Mouse (Mus musculus): Measurements from ENCODE around the gene Hist1h2ae.
A peak's percentile ranks its signal among the peaks of the same experiment; 100 is the strongest.
"Not testable (repeated sequence)": the region's sequence is repeated elsewhere in the genome, so short reads cannot be mapped to it uniquely, and the experiment has no call there.

The Hist1h2ae gene

DNA sequence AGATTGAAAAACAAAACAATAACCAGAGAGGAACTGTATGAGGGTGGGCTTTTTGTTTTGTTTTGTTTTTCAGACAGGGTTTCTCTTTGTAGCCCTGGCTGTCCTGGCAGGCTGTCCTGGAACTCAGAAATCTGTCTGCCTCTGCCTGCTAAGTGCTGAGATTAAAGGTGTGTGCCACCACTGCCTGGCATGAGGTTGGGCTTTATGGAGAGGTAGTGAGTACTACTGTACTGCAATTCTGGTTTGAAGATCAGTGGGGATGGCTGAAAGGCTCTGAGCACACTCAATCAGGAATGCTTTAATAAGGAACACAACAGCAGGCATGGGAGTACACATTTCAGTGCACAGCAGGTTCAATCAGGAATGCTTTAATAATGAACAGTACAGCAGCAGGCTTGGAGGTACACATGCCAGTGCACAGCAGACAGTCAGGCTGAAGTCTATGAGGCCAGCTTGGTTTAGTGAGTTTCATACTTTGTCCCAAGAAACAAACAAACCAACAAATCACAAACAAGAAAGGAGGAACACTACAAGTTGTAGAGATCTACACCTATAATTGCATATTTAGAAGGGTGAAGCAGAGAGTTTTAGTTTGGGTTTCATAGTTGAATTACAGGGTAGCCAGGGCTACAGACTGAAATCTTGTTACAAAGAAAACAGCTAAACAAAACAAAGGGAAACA lies 12.5 kb upstream of the Hist1h2ae start:
- DNase-seq (ENCODE audit: low spot score in 2 of 2), result no peak

DNA sequence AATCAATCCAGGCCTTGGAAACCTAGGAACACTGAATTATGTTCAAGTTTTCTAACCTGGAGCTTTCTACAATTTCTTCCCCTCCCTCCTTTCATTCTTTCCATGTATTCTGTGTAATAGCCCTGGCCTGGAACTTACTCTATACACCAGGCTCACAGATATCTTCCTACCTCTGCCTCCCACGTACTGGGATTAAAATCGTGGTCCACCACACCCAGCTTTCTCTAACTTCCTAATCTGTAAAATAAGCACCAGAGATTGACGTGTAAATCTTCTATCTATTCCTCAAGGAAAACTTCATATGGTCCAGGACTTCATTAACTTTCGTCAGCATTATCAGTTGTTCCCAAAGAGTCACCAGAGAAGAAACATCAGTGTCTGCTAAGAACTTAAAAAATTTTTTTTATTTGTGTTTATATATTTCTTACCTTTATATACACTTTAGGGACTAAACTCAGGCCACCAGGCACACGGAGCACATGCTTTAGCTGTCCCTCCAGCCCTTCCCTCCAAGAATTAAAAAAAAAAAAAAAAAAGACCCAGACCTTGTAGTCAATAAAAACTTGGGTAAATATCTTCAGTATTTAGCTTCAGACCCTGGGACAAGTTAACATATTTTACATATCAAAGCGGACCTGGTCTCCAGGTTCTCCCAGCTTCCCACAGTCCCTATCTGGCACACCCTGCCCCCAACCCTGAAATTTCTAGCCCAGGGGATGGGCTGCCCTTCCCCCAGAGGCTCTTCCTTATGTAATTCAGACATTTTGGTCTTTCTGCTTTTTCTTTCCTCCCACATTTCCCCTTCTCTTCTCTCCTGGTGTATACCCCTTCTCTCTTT lies 11.4 kb upstream of the Hist1h2ae start:
- DNase-seq (ENCODE audit: low spot score in 2 of 2), result no peak

DNA sequence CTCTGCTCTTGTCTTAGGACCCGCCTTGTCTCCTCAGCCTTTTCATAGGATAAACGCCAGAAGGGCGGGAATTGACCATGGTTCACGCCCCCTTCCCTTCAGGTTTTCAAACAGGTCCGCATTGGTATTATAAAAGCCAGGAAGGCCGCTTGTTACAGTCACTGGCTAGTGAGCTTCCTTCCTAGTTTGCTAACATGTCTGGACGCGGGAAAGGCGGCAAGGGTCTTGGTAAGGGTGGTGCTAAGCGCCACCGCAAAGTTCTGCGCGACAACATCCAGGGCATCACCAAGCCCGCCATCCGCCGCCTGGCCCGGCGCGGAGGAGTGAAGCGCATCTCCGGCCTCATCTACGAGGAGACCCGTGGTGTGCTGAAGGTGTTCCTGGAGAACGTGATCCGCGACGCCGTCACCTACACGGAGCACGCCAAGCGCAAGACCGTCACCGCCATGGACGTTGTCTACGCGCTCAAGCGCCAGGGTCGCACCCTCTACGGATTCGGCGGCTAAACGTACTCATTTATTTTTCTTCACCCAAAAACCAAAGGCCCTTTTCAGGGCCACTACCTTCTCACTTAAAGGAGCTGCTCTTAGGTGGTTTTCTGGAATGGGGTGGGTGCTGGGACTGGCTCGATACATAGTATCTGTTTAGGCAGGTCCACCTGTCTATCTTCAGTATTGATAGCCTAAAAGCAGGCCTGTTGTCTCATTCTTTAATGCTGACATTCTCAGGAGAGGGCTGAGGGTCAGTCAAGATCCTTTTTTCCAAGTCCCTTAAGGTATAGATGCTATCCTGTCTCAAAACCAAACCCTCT lies 10.6 kb upstream of the Hist1h2ae start, which contains the start of gene Hist1h4d:
TSS of gene Hist1h4d (plus strand) at position 191 of the 811 bp plus-strand sequence.
- DNase-seq (ENCODE audit: low spot score in 2 of 2), result peak; percentile 95 to 97

DNA sequence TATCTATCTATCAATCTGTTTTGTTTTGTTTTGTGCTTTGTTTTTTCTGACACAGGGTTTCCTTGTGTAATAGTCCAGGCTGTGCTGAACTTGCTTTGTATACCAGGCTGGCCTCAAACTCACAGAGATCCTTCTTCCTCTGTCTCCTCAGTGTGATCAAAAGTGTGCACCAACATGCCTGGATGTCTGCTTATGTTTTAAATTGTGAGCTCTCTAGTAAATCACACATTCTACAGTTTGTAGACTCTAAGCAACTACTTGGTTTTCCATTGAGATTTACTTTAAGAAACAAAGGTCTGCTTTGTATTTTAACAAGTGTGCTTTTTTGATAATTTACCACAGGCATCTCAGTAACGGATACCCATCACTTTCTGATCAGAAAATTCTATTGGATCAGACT lies 6.8 kb upstream of the Hist1h2ae start:
- no peak for DNase-seq (ENCODE audit: low spot score in 2 of 2)

DNA sequence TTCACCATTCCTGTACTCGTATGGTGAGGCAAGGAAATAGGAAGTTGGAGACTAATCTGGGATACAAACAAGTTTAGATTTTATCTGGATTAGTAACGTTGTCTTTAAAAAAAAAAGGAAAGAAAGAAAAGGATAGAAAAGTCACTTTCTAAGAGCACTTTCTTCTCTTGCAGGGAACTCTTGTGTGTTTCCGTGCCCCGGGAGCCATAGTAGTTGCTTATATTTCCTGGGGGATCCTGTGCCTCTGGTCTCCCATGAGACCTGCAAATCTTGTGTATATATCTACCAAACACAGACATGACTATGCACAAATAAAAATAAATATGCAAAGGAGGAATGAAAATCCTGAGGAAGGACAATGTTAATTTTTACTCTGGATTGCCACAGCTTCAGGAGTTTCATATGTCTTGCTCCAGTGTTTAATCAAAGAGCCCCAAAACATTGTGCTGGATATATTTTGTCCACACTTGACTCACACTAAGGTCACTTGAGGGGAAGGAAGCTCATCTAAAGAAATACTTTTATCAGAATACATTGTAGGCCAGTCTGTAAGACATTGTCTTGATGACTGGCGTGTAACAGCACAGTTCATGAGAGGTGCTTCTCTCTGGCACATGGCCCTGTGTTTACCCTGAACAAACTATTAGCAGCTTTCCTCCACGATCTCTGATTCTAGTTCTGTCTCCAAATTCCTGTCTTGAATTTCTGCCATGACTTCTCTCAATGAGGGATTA lies 6.1 kb upstream of the Hist1h2ae start:
- no peak for DNase-seq (ENCODE audit: low spot score in 2 of 2)

DNA sequence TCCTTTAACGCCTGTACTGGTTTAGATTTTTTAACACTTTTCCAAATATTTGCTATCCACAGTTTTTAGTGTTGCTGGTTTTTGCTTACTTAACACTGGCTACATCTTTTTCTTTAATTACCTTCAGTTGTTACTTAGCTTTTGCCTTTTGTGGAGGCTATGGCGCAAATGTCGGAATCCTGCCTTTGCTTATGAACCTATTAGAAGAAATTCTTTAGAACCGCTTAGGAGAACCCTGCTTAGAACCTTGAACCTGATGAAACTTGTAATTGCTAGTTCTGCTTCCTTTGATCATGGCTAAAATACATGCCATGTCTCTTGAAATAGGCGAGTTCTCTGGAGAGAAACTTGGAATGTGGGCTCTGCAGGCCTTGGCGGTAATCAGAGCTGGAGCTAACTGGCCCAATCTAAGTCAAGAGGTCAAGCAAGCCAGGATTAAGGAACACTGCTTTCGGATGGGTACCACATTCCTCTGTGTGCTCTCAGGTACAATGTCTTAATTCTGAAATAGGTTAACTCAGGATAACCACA lies 5.4 kb upstream of the Hist1h2ae start:
- no peak for DNase-seq (ENCODE audit: low spot score in 2 of 2)

DNA sequence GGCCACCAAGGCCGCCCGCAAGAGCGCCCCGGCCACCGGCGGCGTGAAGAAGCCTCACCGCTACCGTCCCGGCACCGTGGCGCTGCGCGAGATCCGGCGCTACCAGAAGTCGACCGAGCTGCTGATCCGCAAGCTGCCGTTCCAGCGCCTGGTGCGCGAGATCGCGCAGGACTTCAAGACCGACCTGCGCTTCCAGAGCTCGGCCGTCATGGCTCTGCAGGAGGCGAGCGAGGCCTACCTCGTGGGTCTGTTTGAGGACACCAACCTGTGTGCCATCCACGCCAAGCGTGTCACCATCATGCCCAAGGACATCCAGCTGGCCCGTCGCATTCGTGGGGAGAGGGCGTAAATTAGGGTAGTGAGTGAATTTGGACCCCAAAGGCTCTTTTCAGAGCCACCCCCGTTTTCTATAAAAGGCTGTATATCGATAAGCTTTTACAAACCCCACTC lies 4.9 kb upstream of the Hist1h2ae start:
- not testable (repeated sequence) for DNase-seq (ENCODE audit: low spot score in 2 of 2)

DNA sequence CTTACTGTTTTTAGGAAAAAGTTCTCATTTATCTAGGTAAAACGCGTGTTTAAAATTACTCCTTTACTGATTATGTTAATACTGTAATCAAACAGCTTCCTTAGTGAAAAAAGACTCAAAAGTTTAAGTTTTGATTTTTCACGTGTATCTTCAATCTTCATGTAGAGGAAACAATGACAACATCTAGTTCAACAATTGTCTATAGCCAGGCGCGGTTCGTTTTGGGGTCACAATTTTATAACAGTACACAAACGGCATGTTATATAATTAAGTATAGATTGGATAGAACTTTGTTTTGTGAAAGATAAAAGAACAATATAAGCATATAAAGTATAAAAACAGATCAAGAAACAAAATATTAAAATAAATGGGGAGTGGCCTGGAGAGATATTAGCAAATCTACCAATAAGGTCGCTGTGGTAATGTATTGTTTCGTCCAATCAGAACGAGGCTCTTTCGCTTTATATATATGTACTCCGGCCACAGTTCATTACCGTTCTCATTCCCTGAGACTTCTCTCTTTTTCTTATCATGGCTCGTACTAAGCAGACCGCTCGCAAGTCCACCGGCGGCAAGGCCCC lies 4.3 kb upstream of the Hist1h2ae start, which contains the start of gene Hist1h3d:
TSS of gene Hist1h3d (plus strand) at position 493 of the 581 bp plus-strand sequence.
- peak in 1 of 2 experiments; percentile 44 for DNase-seq (ENCODE audit: low spot score in 2 of 2)

DNA sequence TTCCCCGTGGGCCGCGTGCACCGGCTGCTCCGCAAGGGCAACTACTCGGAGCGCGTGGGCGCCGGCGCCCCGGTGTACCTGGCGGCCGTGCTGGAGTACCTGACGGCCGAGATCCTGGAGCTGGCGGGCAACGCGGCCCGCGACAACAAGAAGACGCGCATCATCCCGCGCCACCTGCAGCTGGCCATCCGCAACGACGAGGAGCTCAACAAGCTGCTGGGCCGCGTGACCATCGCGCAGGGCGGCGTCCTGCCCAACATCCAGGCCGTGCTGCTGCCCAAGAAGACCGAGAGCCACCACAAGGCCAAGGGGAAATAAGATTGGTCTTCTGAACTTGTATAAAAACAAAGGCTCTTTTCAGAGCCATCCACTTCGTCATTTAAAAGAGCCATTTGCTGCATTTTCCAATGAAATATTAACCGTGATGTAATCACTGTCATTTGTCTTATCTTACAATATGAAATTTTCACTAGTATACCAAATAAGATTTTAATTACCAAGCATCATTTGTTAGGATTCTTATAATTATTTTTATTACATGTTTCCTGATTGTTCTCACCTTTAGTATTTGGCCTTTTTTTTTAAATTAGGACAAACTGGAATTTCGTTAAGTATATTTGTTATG lies 3.6 kb upstream of the Hist1h2ae start:
- DNase-seq (ENCODE audit: low spot score in 2 of 2), result not testable (repeated sequence)

DNA sequence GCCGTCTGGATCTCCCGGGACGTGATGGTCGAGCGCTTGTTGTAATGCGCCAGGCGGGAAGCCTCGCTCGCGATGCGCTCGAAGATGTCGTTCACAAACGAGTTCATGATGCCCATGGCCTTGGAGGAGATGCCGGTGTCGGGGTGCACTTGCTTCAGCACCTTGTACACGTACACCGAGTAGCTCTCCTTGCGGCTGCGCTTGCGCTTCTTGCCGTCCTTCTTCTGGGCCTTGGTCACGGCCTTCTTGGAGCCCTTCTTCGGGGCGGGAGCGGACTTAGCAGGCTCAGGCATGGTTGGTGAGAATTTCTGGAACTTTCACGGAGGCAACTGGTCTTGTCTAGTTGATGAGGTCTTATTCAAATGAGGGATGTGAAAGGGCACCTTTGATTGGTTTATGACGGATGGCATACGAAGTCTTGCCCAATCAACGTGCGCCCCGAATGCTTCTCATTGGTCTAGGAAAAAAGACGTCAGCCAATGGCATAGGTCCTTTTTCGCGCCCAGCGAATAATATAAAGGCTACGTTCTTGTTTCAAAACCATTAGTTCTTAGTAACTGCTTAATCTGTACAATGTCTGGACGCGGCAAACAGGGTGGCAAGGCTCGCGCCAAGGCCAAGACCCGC lies 3.0 kb upstream of the Hist1h2ae start, which contains the start of the genes Hist1h2bf and Hist1h2ad:
TSS of gene Hist1h2bf (minus strand) at position 299 of the 627 bp plus-strand sequence.
TSS of gene Hist1h2ad (plus strand) at position 484 of the 627 bp plus-strand sequence.
- DNase-seq (ENCODE audit: low spot score in 2 of 2), result peak; percentile 90 to 93

DNA sequence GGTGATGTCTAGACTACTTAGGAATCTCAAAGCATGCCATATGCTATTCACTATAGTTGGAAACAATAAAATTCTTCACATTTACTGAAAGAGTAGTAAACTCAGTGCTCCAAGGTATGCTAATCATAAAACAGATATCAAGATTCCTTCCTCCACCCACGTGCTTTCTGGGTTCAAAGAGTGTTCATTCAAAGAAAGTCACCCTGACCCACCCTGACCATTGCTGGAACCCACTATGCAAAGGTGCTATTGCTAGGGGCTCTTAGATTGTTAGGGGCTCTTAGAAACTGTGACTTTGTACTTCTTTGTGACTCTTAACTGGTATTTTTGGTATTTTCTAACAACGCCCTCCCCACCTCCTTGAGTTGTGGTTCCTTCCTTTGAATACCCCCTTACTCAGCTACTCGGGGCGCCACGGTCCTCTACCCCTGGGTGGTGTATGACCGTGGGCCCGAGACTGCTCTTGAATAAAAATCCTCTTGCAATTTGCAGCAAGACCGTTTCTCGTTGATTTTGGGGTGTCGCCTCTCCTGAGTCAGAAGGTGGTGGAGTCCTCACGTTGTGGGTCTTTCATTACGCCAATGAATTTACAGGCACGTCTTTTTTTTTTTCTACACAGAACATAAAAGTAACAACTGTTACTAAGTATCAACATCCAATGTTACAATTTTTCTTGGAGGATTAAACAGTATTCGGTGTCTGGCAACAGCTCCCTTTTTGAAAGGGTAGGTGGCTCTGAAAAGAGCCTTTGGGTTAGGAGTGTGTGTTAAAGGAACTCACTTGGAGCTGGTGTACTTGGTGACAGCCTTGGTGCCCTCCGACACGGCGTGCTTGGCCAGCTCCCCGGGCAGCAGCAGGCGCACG lies 2.2 kb upstream of the Hist1h2ae start:
- DNase-seq (ENCODE audit: low spot score in 2 of 2), result not testable (repeated sequence)

DNA sequence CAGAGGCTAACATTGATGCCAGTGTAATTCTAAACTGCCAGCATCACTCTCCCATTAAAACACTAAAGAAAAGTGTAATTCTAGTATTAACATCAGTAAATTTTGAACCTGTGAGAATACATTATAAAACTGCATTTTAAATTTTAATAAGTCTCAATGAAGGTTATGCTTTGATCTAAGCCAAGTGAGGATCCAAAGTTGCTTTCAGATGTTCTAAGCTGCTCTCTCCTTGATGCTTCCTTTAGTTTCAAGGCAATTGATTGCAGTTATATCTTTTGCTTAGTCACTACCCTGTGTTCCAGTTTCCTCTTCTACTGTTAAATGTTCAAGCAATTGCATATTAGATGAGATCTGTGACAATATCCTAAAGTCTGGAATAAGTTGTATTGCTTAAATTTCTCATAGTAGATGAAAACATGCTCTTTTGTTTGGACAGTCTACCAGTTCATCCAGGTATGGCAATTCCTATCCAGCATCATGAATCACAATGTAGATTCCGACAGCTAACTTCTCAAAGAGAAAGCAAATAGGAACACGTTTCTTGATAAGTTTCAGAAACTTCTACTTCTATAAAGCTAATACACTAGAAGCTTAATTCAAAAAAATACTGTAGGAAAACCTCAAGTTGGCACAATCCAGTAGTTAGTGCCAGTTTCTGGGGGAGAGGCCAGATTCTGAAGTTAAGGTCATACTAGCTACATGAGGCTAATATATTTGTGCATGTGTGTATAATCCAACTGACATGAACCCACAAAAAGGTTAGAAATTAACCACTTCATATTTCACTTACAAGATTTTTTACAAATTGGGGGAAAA lies 1.4 kb upstream of the Hist1h2ae start:
- no peak for DNase-seq (ENCODE audit: low spot score in 2 of 2)

DNA sequence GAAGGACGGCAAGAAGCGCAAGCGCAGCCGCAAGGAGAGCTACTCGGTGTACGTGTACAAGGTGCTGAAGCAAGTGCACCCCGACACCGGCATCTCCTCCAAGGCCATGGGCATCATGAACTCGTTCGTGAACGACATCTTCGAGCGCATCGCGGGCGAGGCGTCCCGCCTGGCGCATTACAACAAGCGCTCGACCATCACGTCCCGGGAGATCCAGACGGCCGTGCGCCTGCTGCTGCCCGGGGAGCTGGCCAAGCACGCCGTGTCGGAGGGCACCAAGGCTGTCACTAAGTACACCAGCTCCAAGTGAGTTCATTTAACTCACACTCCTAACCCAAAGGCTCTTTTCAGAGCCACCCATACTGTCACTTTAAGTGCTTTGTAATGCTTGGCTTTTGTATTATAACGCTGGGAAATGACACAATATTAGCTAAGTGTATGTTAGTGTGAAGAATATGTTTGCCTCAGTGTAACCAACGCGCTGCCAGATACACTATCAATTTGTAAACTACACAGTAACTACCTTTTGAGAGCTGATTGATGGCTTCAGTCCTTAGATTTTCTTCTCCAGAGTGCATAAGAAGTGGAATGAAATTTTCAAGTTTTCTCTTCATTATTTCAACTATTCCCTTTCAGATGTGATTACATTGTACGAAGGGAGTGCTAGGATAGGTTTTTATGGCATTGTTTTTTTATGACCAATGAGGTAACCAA lies 641 bp upstream of the Hist1h2ae start:
- not testable (repeated sequence) for DNase-seq (ENCODE audit: low spot score in 2 of 2)

DNA sequence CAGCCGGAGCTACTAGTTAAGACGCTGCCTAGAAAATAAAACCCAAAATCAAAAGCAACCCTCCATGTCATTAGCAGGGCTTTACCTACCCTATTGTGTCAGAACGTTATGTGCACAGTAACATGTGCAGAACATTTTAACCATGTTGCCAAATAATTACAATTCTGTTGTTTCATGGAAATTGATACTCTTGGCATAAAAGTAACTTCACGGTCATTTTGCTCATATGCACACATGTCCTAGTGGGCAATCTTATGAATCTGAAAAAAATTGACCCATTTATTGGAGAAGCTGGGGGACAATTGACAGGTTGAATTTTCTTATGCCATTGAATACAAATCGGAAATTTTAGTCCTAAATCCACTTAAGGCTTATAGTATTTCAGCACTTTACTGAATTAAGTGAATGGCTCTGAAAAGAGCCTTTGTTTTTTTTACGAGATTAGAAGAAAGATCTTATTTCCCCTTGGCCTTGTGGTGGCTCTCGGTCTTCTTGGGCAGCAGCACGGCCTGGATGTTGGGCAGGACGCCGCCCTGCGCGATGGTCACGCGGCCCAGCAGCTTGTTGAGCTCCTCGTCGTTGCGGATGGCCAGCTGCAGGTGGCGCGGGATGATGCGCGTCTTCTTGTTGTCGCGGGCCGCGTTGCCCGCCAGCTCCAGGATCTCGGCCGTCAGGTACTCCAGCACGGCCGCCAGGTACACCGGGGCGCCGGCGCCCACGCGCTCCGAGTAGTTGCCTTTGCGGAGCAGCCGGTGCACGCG lies 579 bp downstream of the Hist1h2ae start:
- not testable (repeated sequence) for DNase-seq (ENCODE audit: low spot score in 2 of 2)

DNA sequence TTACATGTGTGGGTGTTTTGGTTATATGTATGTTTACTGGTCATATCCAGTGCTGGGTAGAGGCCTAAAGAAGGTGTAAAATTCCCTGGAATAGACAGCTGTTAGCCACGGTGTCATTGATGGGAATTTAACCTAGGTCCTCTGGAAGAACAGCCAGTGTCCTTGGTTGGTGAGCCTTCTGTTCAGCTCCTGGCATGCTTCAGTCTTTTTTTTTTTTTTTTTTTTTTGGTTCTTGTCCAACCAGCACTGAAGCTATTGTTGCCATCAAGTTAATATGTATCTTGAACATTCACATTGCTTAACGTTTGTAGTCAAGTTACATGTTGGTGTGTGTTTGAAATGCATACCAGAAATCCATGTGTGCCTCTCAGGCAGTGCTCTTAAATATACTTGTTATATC lies 6.5 kb downstream of the Hist1h2ae start:
- no peak for DNase-seq (ENCODE audit: low spot score in 2 of 2)

Measured in frontal cortex, postnatal 10 days (tissue).